Mouse (Mus musculus) MEL (cell line): ENCODE measurements around the gene Xpnpep2.

Experiments used
- CTCF ChIP-seq, 3 experiments: IDR thresholded peaks in 2 of 3; conservative IDR thresholded peaks in 1 of 3; 2 replicates each; pipeline ENCODE4 v1.5.1; 2011 to 2012; ENCODE audit warnings: low read length in 3 of 3, low read depth in 2 of 3, mild to moderate bottlenecking in 2 of 3, improper control_type of control experiment in 1 of 3, inconsistent platforms in 1 of 3, mixed read lengths in 1 of 3, moderate library complexity in 1 of 3; ENCODE audit not compliant: control insufficient read depth in 1 of 3, insufficient read depth in 1 of 3, poor library complexity in 1 of 3, severe bottlenecking in 1 of 3
- EP300 ChIP-seq, 2 experiments: IDR thresholded peaks; 2 replicates each; pipeline ENCODE4 v1.6.1; 2011; ENCODE audit warnings: improper control_type of control experiment in 2 of 2, low read length in 2 of 2, low read depth in 1 of 2, mild to moderate bottlenecking in 1 of 2
- HCFC1 ChIP-seq: IDR thresholded peaks from 2 replicates; pipeline ENCODE4 v1.6.1; 2012; ENCODE audit warnings: low read depth, mild to moderate bottlenecking, inconsistent platforms, low read length, improper control_type of control experiment, moderate library complexity
- JUND ChIP-seq: IDR thresholded peaks from 2 replicates; pipeline ENCODE4 v1.6.1; 2011; ENCODE audit warnings: low read depth, mild to moderate bottlenecking, improper control_type of control experiment, low read length
- MEF2A ChIP-seq: IDR thresholded peaks from 2 replicates; pipeline ENCODE4 v1.6.1; 2014; ENCODE audit warnings: low read depth, mild to moderate bottlenecking, inconsistent platforms, low read length, improper control_type of control experiment; ENCODE audit not compliant: poor library complexity, insufficient replicate concordance, severe bottlenecking; ENCODE audit errors: extremely low read depth
- POLR2A ChIP-seq, 2 experiments: IDR thresholded peaks; 2 replicates each; pipeline ENCODE4 v1.6.1; 2011 to 2012; ENCODE audit warnings: low read length in 2 of 2, mild to moderate bottlenecking in 2 of 2, control low read depth in 1 of 2, improper control_type of control experiment in 1 of 2, low read depth in 1 of 2, moderate library complexity in 1 of 2; ENCODE audit not compliant: control insufficient read depth in 1 of 2, insufficient read depth in 1 of 2, poor library complexity in 1 of 2
- RAD21 ChIP-seq: IDR thresholded peaks from 2 replicates; pipeline ENCODE4 v1.6.1; 2011; ENCODE audit warnings: mild to moderate bottlenecking, low read depth, low read length, improper control_type of control experiment
- TAL1 ChIP-seq: IDR thresholded peaks from 2 replicates; pipeline ENCODE4 v1.6.1; 2012; ENCODE audit warnings: mild to moderate bottlenecking, inconsistent platforms, low read length, moderate library complexity, mixed read lengths
- UBTF ChIP-seq: IDR thresholded peaks from 2 replicates; pipeline ENCODE4 v1.6.1; 2012; ENCODE audit warnings: low read depth, mild to moderate bottlenecking, inconsistent platforms, low read length, improper control_type of control experiment, moderate library complexity, borderline replicate concordance; ENCODE audit not compliant: insufficient read depth
- USF1 ChIP-seq: IDR thresholded peaks from 2 replicates; pipeline ENCODE4 v1.6.1; 2014; ENCODE audit warnings: low read depth, mild to moderate bottlenecking, inconsistent platforms, low read length, improper control_type of control experiment, moderate library complexity
- USF2 ChIP-seq, 2 experiments: IDR thresholded peaks; 2 replicates each; pipeline ENCODE4 v1.6.1; 2011 to 2012; ENCODE audit warnings: improper control_type of control experiment in 2 of 2, low read length in 2 of 2, borderline replicate concordance in 1 of 2, inconsistent platforms in 1 of 2, low read depth in 1 of 2, mild to moderate bottlenecking in 1 of 2; ENCODE audit not compliant: insufficient read depth in 1 of 2

DNA sequence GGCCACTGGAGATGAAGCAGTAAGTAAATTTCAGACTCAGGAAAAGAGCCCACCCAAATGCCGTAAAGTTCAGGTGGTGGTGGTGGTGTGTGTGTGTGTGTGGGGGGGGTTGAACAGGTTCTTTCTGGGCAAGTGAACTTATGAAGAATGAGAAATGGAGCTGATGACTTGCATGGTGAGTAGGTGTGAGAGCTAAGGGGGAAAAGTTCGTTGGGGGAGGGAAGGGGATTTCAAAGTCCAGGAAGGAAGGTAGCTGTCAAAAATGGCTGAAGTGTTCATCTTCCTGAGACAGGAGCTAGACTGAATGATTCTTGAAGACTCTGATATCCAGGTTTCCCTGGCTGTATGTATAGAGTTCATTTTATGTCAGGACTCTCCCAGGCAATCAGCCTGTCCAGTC lies 38.7 kb downstream of the Xpnpep2 start:
- TF ChIP-seq JUND, result no peak
- no peak for TF ChIP-seq CTCF (IDR thresholded peaks at IDR 0.05 in 2 of 3, conservative IDR thresholded peaks at IDR 0.05 in 1 of 3; ENCODE audit: control insufficient read depth in 1 of 3, insufficient read depth in 1 of 3, low read depth in 2 of 3, low read length in 3 of 3, poor library complexity in 1 of 3, severe bottlenecking in 1 of 3)
- TF ChIP-seq POLR2A (IDR thresholded peaks at IDR 0.05; ENCODE audit: control insufficient read depth in 1 of 2, insufficient read depth in 1 of 2, low read depth in 1 of 2, low read length in 2 of 2, poor library complexity in 1 of 2), result no peak
- TF ChIP-seq USF1, result no peak
- no peak for TF ChIP-seq USF2 (IDR thresholded peaks at IDR 0.05; ENCODE audit: borderline replicate concordance in 1 of 2, insufficient read depth in 1 of 2, low read depth in 1 of 2, low read length in 2 of 2)
- TF ChIP-seq RAD21, result no peak
- no peak for TF ChIP-seq EP300 (IDR thresholded peaks at IDR 0.05; ENCODE audit: low read depth in 1 of 2, low read length in 2 of 2)
- TF ChIP-seq MEF2A, result no peak
- TF ChIP-seq UBTF, result no peak
- no peak for TF ChIP-seq HCFC1
- no peak for TF ChIP-seq TAL1
